15 mouse cellular contexts compared by ENCODE assay signal in the genomic region with DNA sequence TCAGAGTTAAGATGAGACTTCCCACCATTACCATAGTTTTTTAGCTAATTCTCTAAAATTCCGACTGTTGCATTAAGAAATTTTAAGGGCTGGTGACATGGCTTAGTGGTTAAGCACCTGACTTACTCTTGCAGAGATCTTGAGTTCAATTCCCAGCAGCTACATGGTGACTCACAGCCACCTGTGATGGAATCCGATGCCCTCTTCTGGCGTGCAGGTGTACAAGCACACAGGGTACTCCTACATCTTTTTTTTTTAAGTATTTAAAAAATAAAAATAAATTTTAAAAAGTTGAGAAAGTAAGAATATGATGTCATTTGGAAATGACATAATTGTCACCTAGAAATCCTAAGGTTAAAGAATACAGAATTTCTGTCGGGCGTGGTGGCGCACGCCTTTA. TPM values are rescaled to one million over a fixed set of nuclear protein-coding genes. Genes with fewer than 3 reads are reported as not detected.
A peak's percentile ranks its signal among the peaks of the same experiment; 100 is the strongest.
DNase-seq lines count a peak whose midpoint lies in the region; ATAC-seq and TF ChIP-seq lines count a peak whose summit lies in the region.
"Had no signal": no experiment of that assay in that cellular context is flagged by ENCODE, and none has a peak within 500 bp of the region (broad histone marks: within the 10 kb centered on the region; RNA-seq: fewer than 3 reads in every experiment).

No protein-coding gene starts in this region.

- no peaks in the 10 kb centered on the region for H3K9me3 ChIP-seq in kidney, postnatal 0 days (replicated peaks; ENCODE audit: low read length)
- H3K9me3 ChIP-seq in heart, embryonic 12.5 days (replicated peaks): no peaks in the 10 kb centered on the region
- H3K9me3 ChIP-seq in heart, embryonic 11.5 days (replicated peaks; ENCODE audit: control insufficient read depth, low read length): no peaks in the 10 kb centered on the region
- H3K9me3 ChIP-seq: heart, embryonic 13.5 days; hindbrain, embryonic 13.5 days; limb, embryonic 13.5 days; stomach, embryonic 15.5 days had no signal

- H3K36me3 ChIP-seq in kidney, postnatal 0 days (ENCODE audit: insufficient read depth, low read length): peaks cover 25% of the 10 kb centered on the region; the same call in 1 of the 2 replicates
- H3K36me3 ChIP-seq in splenic B cell, adult 2 months (ENCODE audit: control insufficient read depth, insufficient read depth, low read length, poor library complexity, severe bottlenecking): peaks cover 2% of the 10 kb centered on the region; the same call in 1 of the 2 replicates
- H3K36me3 ChIP-seq in heart, embryonic 12.5 days: peaks cover 41% of the 10 kb centered on the region
- H3K36me3 ChIP-seq in heart, embryonic 11.5 days (ENCODE audit: control insufficient read depth, insufficient read depth, low read length): peaks cover 15% of the 10 kb centered on the region; the same call in 1 of the 2 replicates

- H3K27ac ChIP-seq in kidney, postnatal 0 days: no peak overlapping the region
- H3K27ac ChIP-seq in heart, embryonic 12.5 days (ENCODE audit: poor library complexity, severe bottlenecking): no peak overlapping the region
- H3K27ac ChIP-seq in heart, embryonic 11.5 days (ENCODE audit: low read depth, low read length): no peak overlapping the region
- H3K27ac ChIP-seq: heart, embryonic 13.5 days; hindbrain, embryonic 13.5 days; limb, embryonic 13.5 days; stomach, embryonic 15.5 days had no signal

- H3K27me3 ChIP-seq in kidney, postnatal 0 days (ENCODE audit: insufficient read depth, low read length): no peaks in the 10 kb centered on the region
- no peaks in the 10 kb centered on the region for H3K27me3 ChIP-seq in splenic B cell, adult 2 months (ENCODE audit: control insufficient read depth, insufficient read depth, low read length, poor library complexity, severe bottlenecking)
- H3K27me3 ChIP-seq in heart, embryonic 12.5 days (replicated peaks): no peaks in the 10 kb centered on the region
- H3K27me3 ChIP-seq in heart, embryonic 11.5 days (ENCODE audit: control insufficient read depth, insufficient read depth, low read length): no peaks in the 10 kb centered on the region
- H3K27me3 ChIP-seq: heart, embryonic 13.5 days; hindbrain, embryonic 13.5 days; limb, embryonic 13.5 days; stomach, embryonic 15.5 days had no signal

- H3K9ac ChIP-seq in kidney, postnatal 0 days (ENCODE audit: low read depth, low read length): no peak overlapping the region
- H3K9ac ChIP-seq in heart, embryonic 12.5 days: no peak overlapping the region
- no peak overlapping the region for H3K9ac ChIP-seq in heart, embryonic 11.5 days (ENCODE audit: low read depth, low read length)
- H3K9ac ChIP-seq: heart, embryonic 13.5 days; hindbrain, embryonic 13.5 days; limb, embryonic 13.5 days; stomach, embryonic 15.5 days had no signal

- ATAC-seq in kidney, postnatal 0 days (replicated peaks; ENCODE audit: low FRiP score, low read depth): no peak
- no peak for ATAC-seq in heart, embryonic 12.5 days (ENCODE audit: insufficient number of reproducible peaks, low FRiP score)
- ATAC-seq in heart, embryonic 11.5 days (replicated peaks; ENCODE audit: insufficient number of reproducible peaks, low FRiP score, low TSS enrichment): no peak

- no peak for DNase-seq in kidney, postnatal 0 days (ENCODE audit: low spot score)
- DNase-seq in kidney, adult 8-10 months: no peak
- DNase-seq in thymus, postnatal 25 days: peak; percentile 14
- DNase-seq in thymus, adult 18-20 months: no peak
- DNase-seq in NIH3T3 (ENCODE audit: low read depth): peak; percentile 59
- peak; percentile 70 for DNase-seq in splenic B cell, adult 2 months (ENCODE audit: low read depth, low spot score)
- DNase-seq: cerebellum, postnatal 14 days; layer of hippocampus, postnatal 36 days; right cerebral cortex, postnatal 14 days had no signal

- no peaks in the 10 kb centered on the region for H3K4me1 ChIP-seq in kidney, postnatal 0 days (replicated peaks; ENCODE audit: insufficient read depth, low read length)
- H3K4me1 ChIP-seq in heart, embryonic 12.5 days (replicated peaks): no peaks in the 10 kb centered on the region
- H3K4me1 ChIP-seq in heart, embryonic 11.5 days (ENCODE audit: control insufficient read depth, insufficient read depth, low read length): no peaks in the 10 kb centered on the region
- H3K4me1 ChIP-seq: heart, embryonic 13.5 days; hindbrain, embryonic 13.5 days; limb, embryonic 13.5 days; stomach, embryonic 15.5 days had no signal

- 86% methylated on average over 7 of the region's 7 CpGs for WGBS in kidney, postnatal 0 days
- WGBS in heart, embryonic 12.5 days: 87% methylated on average over 7 of the region's 7 CpGs
- 87% methylated on average over 7 of the region's 7 CpGs for WGBS in heart, embryonic 11.5 days (ENCODE audit: insufficient replicate concordance)

- H3K4me3 ChIP-seq in kidney, postnatal 0 days (replicated peaks; ENCODE audit: low read depth, low read length): no peak overlapping the region
- H3K4me3 ChIP-seq in heart, embryonic 12.5 days: no peak overlapping the region
- no peak overlapping the region for H3K4me3 ChIP-seq in heart, embryonic 11.5 days (ENCODE audit: low read depth, low read length)
- H3K4me3 ChIP-seq: heart, embryonic 13.5 days; hindbrain, embryonic 13.5 days; limb, embryonic 13.5 days; stomach, embryonic 15.5 days had no signal

- H3K4me2 ChIP-seq in kidney, postnatal 0 days (ENCODE audit: low read length): no peak overlapping the region
- no peak overlapping the region for H3K4me2 ChIP-seq in heart, embryonic 12.5 days
- H3K4me2 ChIP-seq in heart, embryonic 11.5 days: no peak overlapping the region
- H3K4me2 ChIP-seq: heart, embryonic 13.5 days; hindbrain, embryonic 13.5 days; limb, embryonic 13.5 days; stomach, embryonic 15.5 days had no signal

- TF ChIP-seq CTCF in kidney, postnatal 0 days (IDR thresholded peaks at IDR 0.05; ENCODE audit: low read depth): peak; percentile 46

RNA-seq across cellular contexts. Expression of gene Rubcn, which starts 10.4 kb away (rescaled TPM):
- 12.0 and 14.1 TPM in 2 replicates for polyA plus RNA-seq in kidney, postnatal 0 days (2015; fragmentation: Nextera tagmentation; extraction: Ambion mirVana)
- 30.9 and 34.0 TPM in 2 replicates for polyA plus RNA-seq in heart, embryonic 12.5 days (2016; fragmentation: Nextera tagmentation; extraction: Ambion mirVana)
- polyA plus RNA-seq in heart, embryonic 11.5 days (2014; fragmentation: Nextera tagmentation; extraction: Ambion mirVana): 19.5 and 22.3 TPM in 2 replicates

RNA-seq across cellular contexts. Expression of gene Fyttd1, which starts 10.7 kb away (rescaled TPM):
- 113 and 115 TPM in 2 replicates for polyA plus RNA-seq in kidney, postnatal 0 days (2015; fragmentation: Nextera tagmentation; extraction: Ambion mirVana)
- 165 and 170 TPM in 2 replicates for polyA plus RNA-seq in heart, embryonic 12.5 days (2016; fragmentation: Nextera tagmentation; extraction: Ambion mirVana)
- 164 and 172 TPM in 2 replicates for polyA plus RNA-seq in heart, embryonic 11.5 days (2014; fragmentation: Nextera tagmentation; extraction: Ambion mirVana)

RNA-seq across cellular contexts. Expression of gene Lrch3, which starts 25.9 kb away (rescaled TPM):
- polyA plus RNA-seq in kidney, postnatal 0 days (2015; fragmentation: Nextera tagmentation; extraction: Ambion mirVana): 14.1 and 15.6 TPM in 2 replicates
- polyA plus RNA-seq in heart, embryonic 12.5 days (2016; fragmentation: Nextera tagmentation; extraction: Ambion mirVana): 24.0 and 27.5 TPM in 2 replicates
- polyA plus RNA-seq in heart, embryonic 11.5 days (2014; fragmentation: Nextera tagmentation; extraction: Ambion mirVana): 21.6 and 25.3 TPM in 2 replicates

Comparison
In these comparisons a context has a peak if more than half of its experiments do, and no peak if none do; other contexts are left out.
1. DNase-seq: peak in thymus, postnatal 25 days (single experiment), NIH3T3 (single experiment) and splenic B cell, adult 2 months (single experiment); none in kidney, postnatal 0 days (single experiment), kidney, adult 8-10 months (0 of 2) and thymus, adult 18-20 months (0 of 2).